Mouse (Mus musculus) stomach, embryonic 16.5 days (tissue): ENCODE results near the gene Map1lc3b. TPM values are rescaled to one million over a fixed set of nuclear protein-coding genes. Genes with fewer than 3 reads are reported as not detected.

Experiments used
- ATAC-seq: fragments of 200-750 bp; cut with Nextera tagmentation; 2 replicates; pipeline ENCODE4 v1.8.0; 2017; ENCODE audit warnings: moderate number of reproducible peaks, moderate TSS enrichment; ENCODE audit not compliant: insufficient read depth, low FRiP score
- H3K27ac ChIP-seq: fragments of 300-500 bp; sonication (generic); 2 replicates; pipeline ENCODE4 v1.5.1; 2014; ENCODE audit warnings: low read length
- H3K27me3 ChIP-seq: fragments of 300-500 bp; sonication (generic); 2 replicates; pipeline ENCODE4 v1.6.1; 2014; ENCODE audit warnings: low read length, control low read depth, mixed read lengths; ENCODE audit not compliant: control insufficient read depth, insufficient read depth
- H3K36me3 ChIP-seq: fragments of 300-500 bp; sonication (generic); 2 replicates; pipeline ENCODE4 v1.6.1; 2014; ENCODE audit warnings: low read length; ENCODE audit not compliant: control insufficient read depth, insufficient read depth
- H3K4me1 ChIP-seq: fragments of 300-500 bp; sonication (generic); 2 replicates; pipeline ENCODE4 v1.6.1; 2014; ENCODE audit warnings: low read length, control low read depth, mixed read lengths; ENCODE audit not compliant: control insufficient read depth, insufficient read depth
- H3K4me2 ChIP-seq: fragments of 300-500 bp; sonication (generic); 2 replicates; pipeline ENCODE4 v1.6.1; 2014; ENCODE audit warnings: low read depth, low read length, mixed read lengths
- H3K4me3 ChIP-seq: fragments of 300-500 bp; sonication (generic); replicated peaks from 2 replicates; pipeline ENCODE4 v1.5.1; 2014; ENCODE audit warnings: mild to moderate bottlenecking, low read length
- H3K9ac ChIP-seq: fragments of 300-500 bp; sonication (generic); 2 replicates; pipeline ENCODE4 v1.6.1; 2014; ENCODE audit warnings: low read length
- H3K9me3 ChIP-seq: fragments of 300-500 bp; sonication (generic); replicated peaks from 2 replicates; pipeline ENCODE4 v1.6.1; 2016; ENCODE audit warnings: low read length, control low read depth; ENCODE audit not compliant: control insufficient read depth
- WGBS: fragments of 180-500 bp; shearing (Covaris S2); extraction: QIAGEN DNeasy Blood & Tissue Kit; methylation state at CpG from one replicate; pipeline ENCODE4 v1.1.7; 2014; 5-methylcytosine and 5-hydroxymethylcytosine counted together
- polyA plus RNA-seq: library from polyadenylated mRNA; unstranded; fragments of >200 nt; fragmentation: Nextera tagmentation; extraction: Ambion mirVana; gene quantifications from 2 replicates; pipeline ENCODE4 v1.2.1, GENCODE M21; 2015

The Map1lc3b gene
- 179 and 207 TPM in 2 replicates for polyA plus RNA-seq

- Histone ChIP-seq H3K4me1 (peaks cover 25% of the 10 kb centered on the region), H3K4me3 (peak within 1 kb of the TSS; percentile 80), H3K4me2 (peak within 1 kb of the TSS; percentile 92), H3K9ac (peak within 1 kb of the TSS; percentile 88), H3K9me3 (no peaks in the 10 kb centered on the region), H3K27ac (peak within 1 kb of the TSS; percentile 60), H3K36me3 (peaks cover 13% of the 10 kb centered on the region), H3K27me3 (no peaks in the 10 kb centered on the region)
- peak; percentile 89 for ATAC-seq
- WGBS = under 1% methylated on average over 92 of the region's 94 CpGs
Measured at GRCm38 (mm10) chr8:121590203-121591177, at the start of gene Map1lc3b. Gene Map1lc3b (plus strand): TSS chr8:121590361.

- no peaks in the 10 kb centered on the region for H3K4me1 ChIP-seq
- no peak for ATAC-seq
- no peak overlapping the region for H3K4me2 ChIP-seq
- H3K9me3 ChIP-seq = no peaks in the 10 kb centered on the region
- no peak overlapping the region for H3K27ac ChIP-seq
- H3K27me3 ChIP-seq = 0 out of 2 replicates have a peak, but pooled peaks cover 4% of the 10 kb centered on the region
- H3K4me3 ChIP-seq = no peak overlapping the region
- no peak overlapping the region for H3K9ac ChIP-seq
- H3K36me3 ChIP-seq = no peaks in the 10 kb centered on the region
- WGBS = 80% methylated on average over 19 of the region's 19 CpGs
Measured at GRCm38 (mm10) chr8:121541862-121542261, 48.3 kb upstream of the Map1lc3b start.

GRCm38 (mm10) chr8:121542901-121543300 is 47.3 kb upstream of the Map1lc3b start:
- H3K9ac ChIP-seq = no peak overlapping the region
- no peaks in the 10 kb centered on the region for H3K36me3 ChIP-seq
- H3K4me2 ChIP-seq = no peak overlapping the region
- no peaks in the 10 kb centered on the region for H3K9me3 ChIP-seq
- no peak for ATAC-seq
- 45% methylated on average over 13 of the region's 13 CpGs for WGBS
- H3K4me1 ChIP-seq = no peaks in the 10 kb centered on the region
- H3K4me3 ChIP-seq = no peak overlapping the region
- 0 out of 2 replicates have a peak, but pooled peaks cover 4% of the 10 kb centered on the region for H3K27me3 ChIP-seq
- H3K27ac ChIP-seq = no peak overlapping the region

GRCm38 (mm10) chr8:121544276-121544785 is 45.8 kb upstream of the Map1lc3b start, which contains the start of gene 1700018B08Rik:
Gene 1700018B08Rik (minus strand): TSS chr8:121544320.
- H3K36me3 ChIP-seq = no peaks in the 10 kb centered on the region
- H3K4me2 ChIP-seq = no peak within 1 kb of the TSS
- 86% methylated on average over 12 of the region's 12 CpGs for whole genome bisulfite sequencing
- no peak for ATAC-seq
- H3K9me3 ChIP-seq = no peaks in the 10 kb centered on the region
- H3K27ac ChIP-seq = no peak within 1 kb of the TSS
- H3K4me3 ChIP-seq = no peak within 1 kb of the TSS
- H3K9ac ChIP-seq = no peak within 1 kb of the TSS
- H3K4me1 ChIP-seq = no peaks in the 10 kb centered on the region
- 0 out of 2 replicates have a peak, but pooled peaks cover 3% of the 10 kb centered on the region for H3K27me3 ChIP-seq

- no peak for ATAC-seq
- Histone ChIP-seq H3K9ac (no peak overlapping the region), H3K4me2 (no peak overlapping the region), H3K4me3 (no peak overlapping the region), H3K27me3 (no peaks in the 10 kb centered on the region), H3K9me3 (no peaks in the 10 kb centered on the region), H3K36me3 (no peaks in the 10 kb centered on the region), H3K27ac (no peak overlapping the region), H3K4me1 (no peaks in the 10 kb centered on the region)
- 62% methylated on average over 11 of the region's 11 CpGs for WGBS
Measured at GRCm38 (mm10) chr8:121544936-121545335, 45.2 kb upstream of the Map1lc3b start.

GRCm38 (mm10) chr8:121547132-121547531 is 43.0 kb upstream of the Map1lc3b start:
- Histone ChIP-seq H3K4me1 (no peaks in the 10 kb centered on the region), H3K9ac (no peak overlapping the region), H3K4me2 (no peak overlapping the region), H3K4me3 (no peak overlapping the region), H3K27ac (no peak overlapping the region), H3K27me3 (no peaks in the 10 kb centered on the region), H3K9me3 (no peaks in the 10 kb centered on the region), H3K36me3 (no peaks in the 10 kb centered on the region; the same call in none of the 2 replicates)
- ATAC-seq = 0 out of 2 replicates have a peak, but pooled peaks have one; percentile 9
- 7% methylated on average over 7 of the region's 7 CpGs for WGBS

- WGBS = 88% methylated on average over 6 of the region's 6 CpGs
- no peaks in the 10 kb centered on the region for H3K9me3 ChIP-seq
- ATAC-seq = no peak
- H3K4me2 ChIP-seq = no peak overlapping the region
- no peaks in the 10 kb centered on the region for H3K4me1 ChIP-seq
- H3K27ac ChIP-seq = no peak overlapping the region
- no peaks in the 10 kb centered on the region for H3K27me3 ChIP-seq
- no peaks in the 10 kb centered on the region; the same call in none of the 2 replicates for H3K36me3 ChIP-seq
- H3K4me3 ChIP-seq = no peak overlapping the region
- no peak overlapping the region for H3K9ac ChIP-seq
Measured at GRCm38 (mm10) chr8:121550056-121550455, 40.1 kb upstream of the Map1lc3b start.

- Histone ChIP-seq H3K4me1 (no peaks in the 10 kb centered on the region), H3K27ac (no peak overlapping the region), H3K36me3 (no peaks in the 10 kb centered on the region; the same call in none of the 2 replicates), H3K4me3 (no peak overlapping the region), H3K4me2 (no peak overlapping the region), H3K27me3 (no peaks in the 10 kb centered on the region), H3K9ac (no peak overlapping the region), H3K9me3 (no peaks in the 10 kb centered on the region)
- 63% methylated on average over 24 of the region's 24 CpGs for WGBS
- ATAC-seq = no peak
Measured at GRCm38 (mm10) chr8:121551065-121551985, 38.8 kb upstream of the Map1lc3b start.
